Mouse (Mus musculus) cerebellum, adult 2 months (tissue): ENCODE data around the gene Tsks. TPM values are rescaled to one million over a fixed set of nuclear protein-coding genes. Genes with fewer than 3 reads are reported as not detected.

Experiments
- DNase-seq, 2 experiments: peaks; one replicate each; pipeline ENCODE4 v3.0.0; 2021
- H3K27ac ChIP-seq: fragments of 200-500 bp; 2 replicates; pipeline ENCODE4 v1.5.1; 2012; ENCODE audit warnings: low read length, control low read depth, inconsistent platforms; ENCODE audit not compliant: insufficient read depth
- H3K27me3 ChIP-seq: fragments of 200-500 bp; 2 replicates; pipeline ENCODE4 v1.6.1; 2012; ENCODE audit warnings: inconsistent platforms, mild to moderate bottlenecking, low read length, moderate library complexity; ENCODE audit not compliant: control insufficient read depth, insufficient read depth
- H3K4me1 ChIP-seq: fragments of 200-500 bp; 2 replicates; pipeline ENCODE4 v1.6.1; 2011; ENCODE audit warnings: low read length; ENCODE audit not compliant: control insufficient read depth, insufficient read depth
- H3K4me3 ChIP-seq: fragments of 200-500 bp; replicated peaks from 2 replicates; pipeline ENCODE3; 2011; ENCODE audit warnings: mild to moderate bottlenecking, low read depth, low read length, control low read depth; ENCODE audit not compliant: insufficient read depth
- CTCF ChIP-seq: fragments of 200-500 bp; IDR thresholded peaks from 2 replicates; pipeline ENCODE4 v1.5.1; 2011; ENCODE audit warnings: low read depth, mild to moderate bottlenecking, control low read depth, low read length, moderate library complexity, borderline replicate concordance; ENCODE audit not compliant: insufficient read depth
- POLR2A ChIP-seq: fragments of 200-500 bp; IDR thresholded peaks from 2 replicates; pipeline ENCODE4 v1.6.1; 2011; ENCODE audit warnings: low read length, control low read depth, borderline replicate concordance; ENCODE audit not compliant: insufficient read depth
- WGBS: fragments of 180-500 bp; shearing (Covaris S2); methylation state at CpG from one replicate; pipeline ENCODE4 v1.1.7; 2018; 5-methylcytosine and 5-hydroxymethylcytosine counted together
- polyA plus RNA-seq: library from polyadenylated mRNA; depleted of rRNA; stranded (reverse); fragments of >200 nt; gene quantifications from 2 replicates; pipeline ENCODE4 v1.2.3, GENCODE M21; 2012

Tsks gene
- polyA plus RNA-seq, 1 experiment = 0.16 TPM

GRCm38 (mm10) chr7:44919127-44919526 is 23.9 kb upstream of the Tsks start:
- TF ChIP-seq POLR2A (no peak), CTCF (no peak)
- 34% methylated on average over 5 of the region's 5 CpGs for WGBS
- no peak for DNase-seq
- H3K4me1 ChIP-seq = peaks cover 13% of the 10 kb centered on the region
- H3K27me3 ChIP-seq = no peaks in the 10 kb centered on the region
- peak overlapping the region; percentile 55; the same call in 1 of the 2 replicates for H3K27ac ChIP-seq
- no peak overlapping the region for H3K4me3 ChIP-seq

- no peak for TF ChIP-seq POLR2A
- no peak for TF ChIP-seq CTCF
- peak in 1 of 2 experiments; percentile 7 for DNase-seq
- Histone ChIP-seq H3K27me3 (no peaks in the 10 kb centered on the region), H3K27ac (no peak overlapping the region), H3K4me3 (no peak overlapping the region), H3K4me1 (peaks cover 18% of the 10 kb centered on the region)
Observed at GRCm38 (mm10) chr7:44922530-44922929, 20.5 kb upstream of the Tsks start.

DNA sequence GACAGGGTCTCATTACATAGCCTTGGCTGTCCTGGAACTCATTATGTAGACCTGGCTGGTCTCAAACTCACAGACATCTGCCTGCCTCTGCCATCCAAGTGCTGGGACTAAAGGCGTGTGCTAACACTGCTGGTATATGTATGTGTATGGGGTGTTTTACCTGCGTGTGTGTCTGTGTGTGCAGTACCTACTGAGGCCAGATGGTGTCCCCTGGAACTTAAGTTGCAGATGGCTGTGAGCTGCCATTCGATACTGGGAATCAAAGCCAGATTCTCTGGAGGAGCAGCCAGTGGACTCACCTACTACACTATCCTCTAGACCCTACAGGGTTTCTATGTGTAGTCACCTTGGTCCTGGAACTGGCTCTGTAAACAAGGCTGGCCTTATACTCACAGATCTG is 17.5 kb upstream of the Tsks start:
- DNase-seq = peak in 1 of 2 experiments; percentile 38
- 41% methylated on average over 3 of the region's 3 CpGs for WGBS
- Histone ChIP-seq H3K4me1 (peaks cover 10% of the 10 kb centered on the region), H3K4me3 (no peak overlapping the region), H3K27ac (no peak overlapping the region), H3K27me3 (no peaks in the 10 kb centered on the region)
- TF ChIP-seq POLR2A = no peak
- TF ChIP-seq CTCF = peak; percentile 63

GRCm38 (mm10) chr7:44928570-44928969 is 14.4 kb upstream of the Tsks start:
- TF ChIP-seq CTCF = no peak
- no peak for TF ChIP-seq POLR2A
- peak overlapping the region; percentile 76 for H3K4me3 ChIP-seq
- H3K4me1 ChIP-seq = peaks cover 10% of the 10 kb centered on the region
- WGBS = 0% methylated on average over 1 of the region's 1 CpGs
- H3K27me3 ChIP-seq = no peaks in the 10 kb centered on the region
- peak in 1 of 2 experiments; percentile 7 for DNase-seq
- H3K27ac ChIP-seq = peak overlapping the region; percentile 67

DNA sequence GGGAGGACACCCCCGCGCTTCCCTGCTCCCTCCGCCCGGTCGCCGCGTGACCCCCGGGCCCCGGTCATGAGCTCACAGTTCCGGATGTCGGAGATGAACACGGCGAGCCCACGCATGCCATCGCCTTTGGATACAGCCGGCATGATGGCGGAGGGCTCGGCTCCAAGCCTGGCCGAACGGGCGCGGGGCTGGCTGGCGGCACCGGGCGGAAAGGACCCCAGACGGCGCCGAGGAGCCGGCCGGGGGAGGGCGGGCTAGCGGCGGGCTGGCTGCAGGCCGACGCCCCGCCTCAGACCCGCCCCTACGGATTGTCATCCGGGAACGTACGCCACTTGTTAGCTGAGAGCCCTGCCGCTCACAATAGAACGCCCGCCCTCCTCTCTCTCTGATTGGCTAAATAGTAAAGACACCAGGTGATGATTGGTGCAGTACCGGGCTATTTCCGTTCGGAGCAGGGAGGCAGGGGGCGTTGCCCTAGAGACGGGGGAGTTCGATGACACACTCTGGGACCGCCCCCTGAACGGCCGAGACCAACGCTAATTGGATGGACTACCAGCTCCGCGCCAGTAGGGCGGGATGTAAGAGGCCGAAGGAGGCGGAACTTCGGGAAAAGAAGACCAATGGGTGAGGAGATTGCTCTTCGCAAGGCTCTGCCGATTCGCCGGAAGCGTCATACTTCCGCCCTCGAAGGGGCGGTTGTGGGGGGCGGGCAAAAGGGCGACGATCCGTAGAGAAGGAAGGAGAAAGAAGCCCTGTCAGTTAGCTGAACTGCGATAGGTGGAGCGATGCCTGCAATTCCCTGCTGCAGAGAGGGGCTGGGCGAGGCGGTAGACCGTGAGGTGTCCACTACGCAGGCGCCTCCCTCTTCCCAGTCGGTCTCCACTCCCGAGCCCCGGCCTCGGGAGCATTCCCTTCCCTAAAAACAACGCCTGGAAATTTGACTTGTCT is 13.5 kb upstream of the Tsks start, which contains the start of gene Ap2a1:
Ap2a1 (minus strand) TSS at position 293 of the 948 bp plus-strand sequence.
- DNase-seq = peak; percentile 99 to 100
- WGBS = under 1% methylated on average over 84 of the region's 84 CpGs
- TF ChIP-seq POLR2A (peak; percentile 80; the same call in 1 of the 2 replicates), CTCF (no peak)
- H3K27me3 ChIP-seq = no peaks in the 10 kb centered on the region
- peak within 1 kb of the TSS; percentile 76 for H3K4me3 ChIP-seq
- H3K27ac ChIP-seq = peak within 1 kb of the TSS; percentile 67
- H3K4me1 ChIP-seq = peaks cover 10% of the 10 kb centered on the region

- WGBS = 93% methylated on average over 4 of the region's 4 CpGs
- Histone ChIP-seq H3K27me3 (no peaks in the 10 kb centered on the region), H3K4me1 (no peaks in the 10 kb centered on the region), H3K4me3 (no peak overlapping the region), H3K27ac (no peak overlapping the region)
- DNase-seq = no peak
- TF ChIP-seq POLR2A = no peak
- no peak for TF ChIP-seq CTCF
Observed at GRCm38 (mm10) chr7:44938680-44939079, 4.3 kb upstream of the Tsks start.

DNA sequence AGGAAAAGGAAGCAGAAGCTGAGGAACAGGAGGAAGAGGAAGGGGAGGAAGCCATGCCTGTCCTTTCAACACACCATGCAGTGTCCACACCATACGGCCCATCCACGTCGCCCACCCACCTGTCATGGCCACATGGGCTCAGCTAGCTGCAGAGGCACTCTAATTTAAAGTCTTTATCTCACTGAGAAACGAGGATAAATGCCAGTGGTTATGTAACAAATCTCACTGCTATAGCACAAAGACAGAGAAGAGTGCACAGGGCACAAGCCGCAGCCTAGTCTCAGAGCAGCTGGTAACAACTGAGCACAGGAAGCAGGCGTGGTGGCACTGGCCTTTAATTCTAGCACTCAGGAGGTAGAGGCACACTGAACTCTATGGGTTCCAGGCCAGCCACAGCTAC is 6.9 kb downstream of the Tsks start:
- Histone ChIP-seq H3K27me3 (no peaks in the 10 kb centered on the region), H3K4me1 (peaks cover 3% of the 10 kb centered on the region; the same call in 1 of the 2 replicates), H3K27ac (no peak overlapping the region), H3K4me3 (no peak overlapping the region)
- 64% methylated on average over 6 of the region's 6 CpGs for WGBS
- no peak for TF ChIP-seq POLR2A
- no peak for TF ChIP-seq CTCF
- DNase-seq = no peak

- Histone ChIP-seq H3K4me1 (peaks cover 3% of the 10 kb centered on the region; the same call in 1 of the 2 replicates), H3K4me3 (peak overlapping the region; percentile 47), H3K27me3 (no peaks in the 10 kb centered on the region), H3K27ac (no peak overlapping the region)
- TF ChIP-seq CTCF = no peak
- TF ChIP-seq POLR2A = no peak
- DNase-seq = no peak
- WGBS = 6% methylated on average over 10 of the region's 10 CpGs
Observed at GRCm38 (mm10) chr7:44951960-44952359, 9.0 kb downstream of the Tsks start.
